Mouse (Mus musculus): Measurements from ENCODE around the gene Cdc37. TPM values are rescaled to one million over a fixed set of nuclear protein-coding genes. Genes with fewer than 3 reads are reported as not detected.

The Cdc37 gene
- polyA plus RNA-seq, 1 experiment from 2014 or later: 434 TPM

GRCm38 (mm10) chr9:21097793-21098192, 52.0 kb downstream of the Cdc37 start:
- Histone ChIP-seq H3K27me3 (ENCODE audit: low read depth, poor library complexity, severe bottlenecking) (no peaks in the 10 kb centered on the region), H3K9me3 (replicated peaks) (no peaks in the 10 kb centered on the region), H3K27ac (no peak overlapping the region), H3K4me3 (no peak overlapping the region), H3K36me3 (peaks cover 17% of the 10 kb centered on the region), H3K4me1 (peaks cover 7% of the 10 kb centered on the region; the same call in 1 of the 2 replicates)
- WGBS: 87% methylated on average over 8 of the region's 8 CpGs
- DNase-seq (ENCODE audit: low spot score): no peak

GRCm38 (mm10) chr9:21095958-21096357, 53.8 kb downstream of the Cdc37 start:
- Histone ChIP-seq H3K27me3 (ENCODE audit: low read depth, poor library complexity, severe bottlenecking) (no peaks in the 10 kb centered on the region), H3K9me3 (replicated peaks) (no peaks in the 10 kb centered on the region), H3K27ac (no peak overlapping the region), H3K36me3 (peaks cover 7% of the 10 kb centered on the region), H3K4me3 (no peak overlapping the region), H3K4me1 (peaks cover 12% of the 10 kb centered on the region)
- 92% methylated on average over 4 of the region's 4 CpGs for WGBS
- DNase-seq (ENCODE audit: low spot score): no peak

GRCm38 (mm10) chr9:21093423-21093822, 56.4 kb downstream of the Cdc37 start:
- Histone ChIP-seq H3K36me3 (peaks cover 32% of the 10 kb centered on the region), H3K27ac (no peak overlapping the region), H3K4me1 (peaks cover 19% of the 10 kb centered on the region), H3K4me3 (no peak overlapping the region), H3K9me3 (replicated peaks) (no peaks in the 10 kb centered on the region), H3K27me3 (ENCODE audit: low read depth, poor library complexity, severe bottlenecking) (no peaks in the 10 kb centered on the region)
- DNase-seq (ENCODE audit: low spot score): no peak
- WGBS: 95% methylated on average over 9 of the region's 9 CpGs

GRCm38 (mm10) chr9:21091707-21092320, 58.0 kb downstream of the Cdc37 start, which contains the start of the genes Gm38431 and Raver1:
Gm38431 (minus strand) TSS chr9:21091997.
Raver1 (minus strand) TSS chr9:21092008.
- peak within 1 kb of the TSS; percentile 78 for H3K4me3 ChIP-seq
- no peaks in the 10 kb centered on the region for H3K27me3 ChIP-seq (ENCODE audit: low read depth, poor library complexity, severe bottlenecking)
- H3K27ac ChIP-seq: peak within 1 kb of the TSS; percentile 96
- WGBS: under 1% methylated on average over 54 of the region's 54 CpGs
- DNase-seq (ENCODE audit: low spot score): peak; percentile 95
- H3K36me3 ChIP-seq: peaks cover 48% of the 10 kb centered on the region
- H3K4me1 ChIP-seq: peaks cover 19% of the 10 kb centered on the region
- no peaks in the 10 kb centered on the region for H3K9me3 ChIP-seq (replicated peaks)

- peak overlapping the region; percentile 78 for H3K4me3 ChIP-seq
- no peaks in the 10 kb centered on the region for H3K9me3 ChIP-seq (replicated peaks)
- DNase-seq (ENCODE audit: low spot score): no peak
- peak overlapping the region; percentile 96 for H3K27ac ChIP-seq
- peaks cover 19% of the 10 kb centered on the region for H3K4me1 ChIP-seq
- WGBS: 7% methylated on average over 24 of the region's 24 CpGs
- no peaks in the 10 kb centered on the region for H3K27me3 ChIP-seq (ENCODE audit: low read depth, poor library complexity, severe bottlenecking)
- H3K36me3 ChIP-seq: peaks cover 55% of the 10 kb centered on the region
Observed at GRCm38 (mm10) chr9:21090972-21091706, 58.6 kb downstream of the Cdc37 start.

GRCm38 (mm10) chr9:21090537-21090936, 59.2 kb downstream of the Cdc37 start:
- WGBS: 98% methylated on average over 1 of the region's 1 CpGs
- no peaks in the 10 kb centered on the region for H3K27me3 ChIP-seq (ENCODE audit: low read depth, poor library complexity, severe bottlenecking)
- H3K36me3 ChIP-seq: peaks cover 61% of the 10 kb centered on the region
- H3K9me3 ChIP-seq (replicated peaks): no peaks in the 10 kb centered on the region
- peak overlapping the region; percentile 78 for H3K4me3 ChIP-seq
- no peak for DNase-seq (ENCODE audit: low spot score)
- peaks cover 19% of the 10 kb centered on the region for H3K4me1 ChIP-seq
- H3K27ac ChIP-seq: no peak overlapping the region

- Histone ChIP-seq H3K27ac (no peak overlapping the region), H3K4me3 (no peak overlapping the region), H3K4me1 (no peaks in the 10 kb centered on the region), H3K9me3 (replicated peaks) (no peaks in the 10 kb centered on the region), H3K36me3 (peaks cover 100% of the 10 kb centered on the region), H3K27me3 (ENCODE audit: low read depth, poor library complexity, severe bottlenecking) (no peaks in the 10 kb centered on the region)
- no peak for DNase-seq (ENCODE audit: low spot score)
- 92% methylated on average over 3 of the region's 3 CpGs for WGBS
Observed at GRCm38 (mm10) chr9:21083324-21083723, 66.5 kb downstream of the Cdc37 start.

Other genes with a start within 250 kb of the Cdc37 start
- gene Dnmt1, start 190.1 kb downstream of the Cdc37 start, polyA plus RNA-seq (2016; fragmentation: Nextera tagmentation; extraction: Ambion mirVana): 173 and 178 TPM in 2 replicates
- 47.6 and 53.7 TPM in 2 replicates for gene S1pr2, start 173.2 kb downstream of the Cdc37 start, polyA plus RNA-seq (2016; fragmentation: Nextera tagmentation; extraction: Ambion mirVana)
- 177 and 190 TPM in 2 replicates for gene Mrpl4, start 147.2 kb downstream of the Cdc37 start, polyA plus RNA-seq (2016; fragmentation: Nextera tagmentation; extraction: Ambion mirVana)
- gene Icam1, start 134.0 kb downstream of the Cdc37 start, polyA plus RNA-seq (2016; fragmentation: Nextera tagmentation; extraction: Ambion mirVana): 6.2 and 7.6 TPM in 2 replicates
- gene Icam4, start 120.6 kb downstream of the Cdc37 start, polyA plus RNA-seq (2016; fragmentation: Nextera tagmentation; extraction: Ambion mirVana): 5.1 and 5.4 TPM in 2 replicates
- gene Icam5, start 117.9 kb downstream of the Cdc37 start, polyA plus RNA-seq (2016; fragmentation: Nextera tagmentation; extraction: Ambion mirVana): 0.05 TPM in 1 of 2 replicates, not detected in the other
- 0.61 and 2.5 TPM in 2 replicates for gene Zglp1, start 82.9 kb downstream of the Cdc37 start, polyA plus RNA-seq (2016; fragmentation: Nextera tagmentation; extraction: Ambion mirVana)
- 0.68 and 0.81 TPM in 2 replicates for gene Gm49373, start 76.9 kb downstream of the Cdc37 start, polyA plus RNA-seq (2016; fragmentation: Nextera tagmentation; extraction: Ambion mirVana)
- gene Fdx1l, start 76.4 kb downstream of the Cdc37 start, polyA plus RNA-seq (2016; fragmentation: Nextera tagmentation; extraction: Ambion mirVana): 69.5 and 74.7 TPM in 2 replicates
- 5.4 TPM in 2 replicates for gene Gm38431, start 58.0 kb downstream of the Cdc37 start, polyA plus RNA-seq (2016; fragmentation: Nextera tagmentation; extraction: Ambion mirVana)
- 109 and 115 TPM in 2 replicates for gene Raver1, start 58.0 kb downstream of the Cdc37 start, polyA plus RNA-seq (2016; fragmentation: Nextera tagmentation; extraction: Ambion mirVana)
- gene Tyk2, start 18.7 kb downstream of the Cdc37 start, polyA plus RNA-seq (2016; fragmentation: Nextera tagmentation; extraction: Ambion mirVana): 11.5 and 15.3 TPM in 2 replicates
- 3.6 and 4.5 TPM in 2 replicates for gene Pde4a, start 15.7 kb upstream of the Cdc37 start, polyA plus RNA-seq (2016; fragmentation: Nextera tagmentation; extraction: Ambion mirVana)
- 50.4 and 61.7 TPM in 2 replicates for gene Keap1, start 89.4 kb upstream of the Cdc37 start, polyA plus RNA-seq (2016; fragmentation: Nextera tagmentation; extraction: Ambion mirVana)
- 0.15 and 0.33 TPM in 2 replicates for gene S1pr5, start 98.5 kb upstream of the Cdc37 start, polyA plus RNA-seq (2016; fragmentation: Nextera tagmentation; extraction: Ambion mirVana)
- 38.5 and 41.3 TPM in 2 replicates for gene Atg4d, start 115.3 kb upstream of the Cdc37 start, polyA plus RNA-seq (2016; fragmentation: Nextera tagmentation; extraction: Ambion mirVana)
- gene Kri1, start 138.0 kb upstream of the Cdc37 start, polyA plus RNA-seq (2016; fragmentation: Nextera tagmentation; extraction: Ambion mirVana): 18.9 and 19.1 TPM in 2 replicates
- gene Cdkn2d, start 141.4 kb upstream of the Cdc37 start, polyA plus RNA-seq (2016; fragmentation: Nextera tagmentation; extraction: Ambion mirVana): 32.7 and 38.0 TPM in 2 replicates
- gene Ap1m2, start 162.4 kb upstream of the Cdc37 start, polyA plus RNA-seq (2016; fragmentation: Nextera tagmentation; extraction: Ambion mirVana): 7.8 and 8.6 TPM in 2 replicates
- gene Slc44a2, start 170.7 kb upstream of the Cdc37 start, polyA plus RNA-seq (2016; fragmentation: Nextera tagmentation; extraction: Ambion mirVana): 68.5 and 81.1 TPM in 2 replicates
- gene Ilf3, start 217.9 kb upstream of the Cdc37 start, polyA plus RNA-seq (2016; fragmentation: Nextera tagmentation; extraction: Ambion mirVana): 320 and 362 TPM in 2 replicates